Mouse (Mus musculus) ES-Bruce4 (cell line): ENCODE data around the gene Itpkc. TPM values are rescaled to one million over a fixed set of nuclear protein-coding genes. Genes with fewer than 3 reads are reported as not detected.
A peak's percentile ranks its signal among the peaks of the same experiment; 100 is the strongest.

ENCODE experiments used
- H3K27ac ChIP-seq: 2 replicates; pipeline ENCODE4 v1.5.1; 2012; ENCODE audit warnings: low read length, inconsistent platforms; ENCODE audit not compliant: insufficient read depth
- H3K27me3 ChIP-seq: 2 replicates; pipeline ENCODE4 v1.6.1; 2012; ENCODE audit warnings: mild to moderate bottlenecking, low read length, inconsistent platforms; ENCODE audit not compliant: control insufficient read depth, poor library complexity, insufficient read depth, severe bottlenecking
- H3K36me3 ChIP-seq: 2 replicates; pipeline ENCODE4 v1.6.1; 2012; ENCODE audit warnings: inconsistent platforms, mild to moderate bottlenecking, low read length, moderate library complexity; ENCODE audit not compliant: control insufficient read depth, poor library complexity, insufficient read depth, severe bottlenecking
- H3K4me1 ChIP-seq: one replicate; pipeline ENCODE4 v1.8.1; 2011; ENCODE audit warnings: low read length; ENCODE audit not compliant: control insufficient read depth, insufficient read depth
- H3K4me3 ChIP-seq: 2 replicates; pipeline ENCODE4 v1.5.1; 2011; ENCODE audit warnings: low read depth, mild to moderate bottlenecking, low read length
- H3K9ac ChIP-seq: 2 replicates; pipeline ENCODE4 v1.6.1; 2012; ENCODE audit warnings: low read depth, mild to moderate bottlenecking, inconsistent platforms; ENCODE audit not compliant: poor library complexity, severe bottlenecking
- H3K9me3 ChIP-seq: replicated peaks from 2 replicates; pipeline ENCODE4 v1.6.1; 2012; ENCODE audit warnings: mild to moderate bottlenecking, low read length, inconsistent platforms; ENCODE audit not compliant: control insufficient read depth, poor library complexity, insufficient read depth, severe bottlenecking
- CTCF ChIP-seq: IDR thresholded peaks from one replicate; pipeline ENCODE4 v1.8.1; 2011; ENCODE audit warnings: low read depth, low read length
- EP300 ChIP-seq: IDR thresholded peaks from 2 replicates; pipeline ENCODE4 v1.6.1; 2011; ENCODE audit warnings: low read depth, low read length; ENCODE audit not compliant: insufficient read depth
- POLR2A ChIP-seq: IDR thresholded peaks from one replicate; pipeline ENCODE4 v1.8.1; 2011; ENCODE audit warnings: low read length; ENCODE audit not compliant: insufficient read depth
- polyA plus RNA-seq: library from polyadenylated mRNA; stranded (reverse); fragments of >200 nt; gene quantifications from 2 replicates; pipeline ENCODE4 v1.2.4, GENCODE M21; 2011; ENCODE audit warnings: low read depth; ENCODE audit not compliant: missing spikeins, insufficient read depth, insufficient read length

The Itpkc gene
- polyA plus RNA-seq, 1 experiment: 11.3 TPM

GRCm38 (mm10) chr7:27195681-27196611, 32.5 kb downstream of the Itpkc start, which contains the start of the genes BC024978 and Snrpa:
BC024978 (plus strand) TSS chr7:27195781.
Snrpa (minus strand) TSS chr7:27196271.
- peaks cover 37% of the 10 kb centered on the region for H3K36me3 ChIP-seq
- peaks cover 4% of the 10 kb centered on the region for H3K4me1 ChIP-seq

GRCm38 (mm10) chr7:27193731-27194130, 34.7 kb downstream of the Itpkc start:
- Histone ChIP-seq H3K4me3 (no peak overlapping the region), H3K36me3 (peaks cover 53% of the 10 kb centered on the region), H3K27me3 (no peaks in the 10 kb centered on the region), H3K27ac (no peak overlapping the region), H3K4me1 (peaks cover 7% of the 10 kb centered on the region), H3K9ac (no peak overlapping the region), H3K9me3 (no peaks in the 10 kb centered on the region)
- TF ChIP-seq POLR2A (no peak), EP300 (no peak), CTCF (no peak)

More at GRCm38 (mm10) chr7:27195681-27196611, 32.5 kb downstream of the Itpkc start, which contains the start of the genes BC024978 and Snrpa:
- Histone ChIP-seq H3K4me3 (peak within 1 kb of the TSS; percentile 88), H3K9me3 (no peaks in the 10 kb centered on the region), H3K27ac (peak within 1 kb of the TSS; percentile 86), H3K27me3 (no peaks in the 10 kb centered on the region), H3K9ac (peak within 1 kb of the TSS; percentile 84)
- no peak for TF ChIP-seq CTCF
- TF ChIP-seq EP300: 0 out of 2 replicates have a peak, but pooled peaks have one; percentile 48
- peak; percentile 64 for TF ChIP-seq POLR2A

GRCm38 (mm10) chr7:27192434-27192833, 36.0 kb downstream of the Itpkc start:
- Histone ChIP-seq H3K27me3 (no peaks in the 10 kb centered on the region), H3K4me3 (no peak overlapping the region), H3K4me1 (peaks cover 7% of the 10 kb centered on the region), H3K36me3 (peaks cover 66% of the 10 kb centered on the region), H3K9ac (no peak overlapping the region), H3K27ac (no peak overlapping the region), H3K9me3 (no peaks in the 10 kb centered on the region)
- TF ChIP-seq POLR2A (no peak), EP300 (no peak), CTCF (no peak)

GRCm38 (mm10) chr7:27189271-27189931, 39.1 kb downstream of the Itpkc start:
- no peak for TF ChIP-seq EP300
- TF ChIP-seq CTCF: peak; percentile 66
- no peak for TF ChIP-seq POLR2A
- H3K27me3 ChIP-seq: no peaks in the 10 kb centered on the region
- H3K9me3 ChIP-seq: no peaks in the 10 kb centered on the region
- H3K4me3 ChIP-seq: no peak overlapping the region
- H3K27ac ChIP-seq: peak overlapping the region; percentile 44
- H3K4me1 ChIP-seq: peaks cover 7% of the 10 kb centered on the region
- H3K36me3 ChIP-seq: peaks cover 73% of the 10 kb centered on the region
- H3K9ac ChIP-seq: no peak overlapping the region

- H3K4me1 ChIP-seq: peaks cover 3% of the 10 kb centered on the region
- no peak for TF ChIP-seq CTCF
- TF ChIP-seq POLR2A: no peak
- no peak overlapping the region for H3K9ac ChIP-seq
- H3K27me3 ChIP-seq: no peaks in the 10 kb centered on the region
- no peak overlapping the region for H3K27ac ChIP-seq
- peaks cover 41% of the 10 kb centered on the region for H3K36me3 ChIP-seq
- H3K4me3 ChIP-seq: no peak overlapping the region
- no peaks in the 10 kb centered on the region for H3K9me3 ChIP-seq
Observed at GRCm38 (mm10) chr7:27185986-27186385, 42.5 kb downstream of the Itpkc start.

- peak; percentile 99 for TF ChIP-seq CTCF
- TF ChIP-seq EP300: 0 out of 2 replicates have a peak, but pooled peaks have one; percentile 6
- TF ChIP-seq POLR2A: no peak
- H3K4me3 ChIP-seq: no peak overlapping the region
- H3K9me3 ChIP-seq: no peaks in the 10 kb centered on the region
- no peaks in the 10 kb centered on the region for H3K27me3 ChIP-seq
- H3K36me3 ChIP-seq: peaks cover 30% of the 10 kb centered on the region
- peaks cover 3% of the 10 kb centered on the region for H3K4me1 ChIP-seq
- no peak overlapping the region for H3K27ac ChIP-seq
- H3K9ac ChIP-seq: no peak overlapping the region
Observed at GRCm38 (mm10) chr7:27184964-27185363, 43.5 kb downstream of the Itpkc start.
